Mouse (Mus musculus) heart, embryonic 10.5 days (tissue): ENCODE measurements around the gene Klf16. TPM values are rescaled to one million over a fixed set of nuclear protein-coding genes. Genes with fewer than 3 reads are reported as not detected.

ENCODE experiments used
- DNase-seq: peaks from one replicate; pipeline ENCODE4 v3.0.0-alpha.2; 2017; ENCODE audit warnings: low spot score
- H3K27ac ChIP-seq: fragments of 300-500 bp; sonication (generic); 2 replicates; pipeline ENCODE4 v1.5.1; 2016; ENCODE audit warnings: mild to moderate bottlenecking
- H3K27me3 ChIP-seq: fragments of 300-500 bp; sonication (generic); 2 replicates; pipeline ENCODE4 v1.6.1; 2016; ENCODE audit warnings: mild to moderate bottlenecking; ENCODE audit not compliant: poor library complexity, insufficient read depth, severe bottlenecking
- H3K36me3 ChIP-seq: fragments of 300-500 bp; sonication (generic); 2 replicates; pipeline ENCODE4 v1.6.1; 2016; ENCODE audit warnings: mild to moderate bottlenecking, moderate library complexity
- H3K4me1 ChIP-seq: fragments of 300-500 bp; sonication (generic); 2 replicates; pipeline ENCODE4 v1.6.1; 2016; ENCODE audit warnings: mild to moderate bottlenecking
- H3K4me3 ChIP-seq: fragments of 300-500 bp; sonication (generic); 2 replicates; pipeline ENCODE4 v1.5.1; 2016; ENCODE audit warnings: mild to moderate bottlenecking, moderate library complexity
- H3K9me3 ChIP-seq: fragments of 300-500 bp; sonication (generic); 2 replicates; pipeline ENCODE4 v1.6.1; 2016; ENCODE audit warnings: mild to moderate bottlenecking, moderate library complexity
- WGBS: fragments of 180-500 bp; shearing (Covaris S2); methylation state at CpG from one replicate; pipeline ENCODE4 v1.1.7; 2016; 5-methylcytosine and 5-hydroxymethylcytosine counted together
- microRNA-seq: library from miRNA; unstranded; fragments of <30 nt; microRNA quantifications from one replicate; pipeline ENCODE4, GENCODE M21; 2017
- polyA plus RNA-seq: library from polyadenylated mRNA; unstranded; fragments of >200 nt; fragmentation: Nextera tagmentation; extraction: Ambion mirVana; gene quantifications from 2 replicates; pipeline ENCODE4 v1.2.1, GENCODE M21; 2016

The Klf16 gene
- polyA plus RNA-seq, 1 experiment from 2014 or later = 7.9 TPM

DNA sequence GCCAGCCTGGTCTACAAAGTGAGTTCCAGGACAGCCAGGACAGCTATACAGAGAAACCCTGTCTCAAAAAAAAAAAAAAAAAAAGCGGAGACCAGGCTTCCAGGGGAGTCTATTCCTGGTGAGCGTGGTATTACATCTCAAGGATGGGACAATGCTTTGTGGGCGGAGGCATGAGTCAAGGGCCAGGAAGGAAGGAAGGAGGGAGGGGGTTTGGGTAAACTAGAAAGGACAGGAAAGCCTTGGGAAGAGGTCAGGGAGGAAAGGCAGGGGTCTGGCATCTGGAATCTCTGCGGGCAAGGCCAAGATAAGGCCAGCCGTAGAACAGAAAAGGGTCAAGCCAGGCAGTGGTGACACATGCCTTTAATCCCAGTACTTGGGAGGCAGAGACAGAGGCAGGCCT is 37.6 kb downstream of the Klf16 start:
- WGBS = 11% methylated on average over 5 of the region's 5 CpGs
- peak overlapping the region; percentile 83; the same call in 1 of the 2 replicates for H3K27ac ChIP-seq
- H3K9me3 ChIP-seq = no peaks in the 10 kb centered on the region
- H3K4me1 ChIP-seq = peaks cover 47% of the 10 kb centered on the region
- H3K27me3 ChIP-seq = peaks cover 41% of the 10 kb centered on the region
- DNase-seq = no peak
- 0 out of 2 replicates have a peak overlapping the region, but pooled peaks have one; percentile 3 for H3K4me3 ChIP-seq
- peaks cover 36% of the 10 kb centered on the region for H3K36me3 ChIP-seq

DNA sequence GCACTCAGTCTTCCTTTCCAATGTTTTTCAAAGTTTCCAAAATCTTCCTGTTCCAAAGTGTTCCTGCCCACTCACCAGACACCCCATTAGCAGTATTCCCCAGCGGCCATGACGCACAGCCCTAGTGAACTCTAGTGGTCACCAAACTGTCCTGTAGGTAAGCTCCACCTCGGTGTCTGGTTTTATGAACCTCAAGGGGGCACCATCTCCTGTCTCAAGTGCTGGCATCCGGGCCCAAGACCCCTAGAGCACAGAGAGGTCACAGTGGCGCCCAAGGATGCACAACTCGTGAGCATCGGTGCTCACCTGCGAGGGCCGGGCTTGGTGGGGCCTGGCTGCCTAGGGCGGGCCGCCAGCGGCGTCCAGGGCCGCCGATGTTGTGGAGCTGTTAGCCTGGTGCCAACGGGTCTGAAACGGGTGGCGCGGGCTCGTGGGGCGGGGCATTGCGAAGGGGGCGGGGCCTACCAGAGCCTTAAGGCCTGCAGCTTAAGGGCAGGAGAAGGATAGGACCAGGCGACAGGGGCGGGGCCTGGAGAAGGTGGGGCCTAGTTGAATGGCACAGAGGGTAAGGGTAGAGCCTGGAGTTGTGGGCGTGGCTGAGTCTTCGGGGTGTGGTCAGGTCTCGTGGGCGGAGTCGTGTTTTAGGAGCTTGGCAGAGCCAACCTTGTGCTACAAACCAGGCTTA is 38.3 kb downstream of the Klf16 start, which contains the start of gene Atp8b3:
TSS of gene Atp8b3 (minus strand) at position 415 of the 685 bp plus-strand sequence.
- H3K27ac ChIP-seq = peak within 1 kb of the TSS; percentile 83
- peak; percentile 96 for DNase-seq
- H3K4me3 ChIP-seq = peak within 1 kb of the TSS; percentile 57
- peaks cover 54% of the 10 kb centered on the region for H3K4me1 ChIP-seq
- WGBS = 3% methylated on average over 30 of the region's 30 CpGs
- H3K27me3 ChIP-seq = peaks cover 47% of the 10 kb centered on the region
- no peaks in the 10 kb centered on the region for H3K9me3 ChIP-seq
- H3K36me3 ChIP-seq = peaks cover 30% of the 10 kb centered on the region

DNA sequence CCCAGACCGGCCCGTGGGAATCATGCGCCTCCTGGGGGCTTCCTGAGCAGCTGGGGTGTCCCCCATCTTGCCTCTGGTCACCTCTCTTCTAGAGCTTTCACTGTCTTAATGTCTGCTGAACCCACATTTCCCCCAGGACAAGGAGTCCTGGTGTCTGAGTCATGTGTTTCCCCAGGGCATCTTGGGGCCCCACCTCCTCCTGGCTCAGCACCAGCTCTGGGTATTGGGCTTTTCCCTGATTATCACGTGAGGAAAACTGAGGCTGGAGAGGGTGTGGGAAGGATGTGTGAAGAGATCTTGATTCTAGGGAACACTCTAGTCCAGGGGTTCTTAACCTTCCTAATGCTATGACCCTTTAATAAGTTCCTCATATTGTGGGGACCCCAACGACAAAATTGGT is 38.9 kb downstream of the Klf16 start:
- peaks cover 23% of the 10 kb centered on the region for H3K36me3 ChIP-seq
- no peak for DNase-seq
- peaks cover 47% of the 10 kb centered on the region for H3K27me3 ChIP-seq
- H3K27ac ChIP-seq = no peak overlapping the region
- H3K9me3 ChIP-seq = no peaks in the 10 kb centered on the region
- peaks cover 59% of the 10 kb centered on the region for H3K4me1 ChIP-seq
- no peak overlapping the region for H3K4me3 ChIP-seq
- 58% methylated on average over 5 of the region's 5 CpGs for WGBS

DNA sequence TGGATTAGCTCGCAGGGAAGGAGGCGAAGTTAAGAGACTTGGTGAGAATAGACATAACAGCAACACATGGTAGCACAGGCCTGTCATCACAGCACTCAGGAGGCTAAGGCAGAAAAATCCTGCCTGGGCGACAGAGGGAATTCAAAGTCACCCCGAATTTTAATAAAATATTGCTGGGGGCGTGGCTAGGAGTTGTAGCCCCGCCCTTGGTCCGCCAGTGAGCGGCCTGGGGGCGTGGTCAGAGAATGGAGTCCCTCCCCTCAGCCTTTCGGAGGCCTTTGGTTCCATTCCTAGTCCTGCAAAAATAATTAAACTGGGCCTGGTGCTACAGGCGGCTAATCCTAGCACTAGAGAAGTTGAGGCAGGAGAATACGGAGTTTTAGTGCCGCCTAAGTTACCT is 41.4 kb downstream of the Klf16 start:
- H3K9me3 ChIP-seq = no peaks in the 10 kb centered on the region
- no peak for DNase-seq
- peak overlapping the region; percentile 37 for H3K4me3 ChIP-seq
- no peak overlapping the region for H3K27ac ChIP-seq
- no peaks in the 10 kb centered on the region for H3K36me3 ChIP-seq
- peaks cover 53% of the 10 kb centered on the region for H3K4me1 ChIP-seq
- WGBS = 9% methylated on average over 13 of the region's 13 CpGs
- peaks cover 53% of the 10 kb centered on the region for H3K27me3 ChIP-seq

DNA sequence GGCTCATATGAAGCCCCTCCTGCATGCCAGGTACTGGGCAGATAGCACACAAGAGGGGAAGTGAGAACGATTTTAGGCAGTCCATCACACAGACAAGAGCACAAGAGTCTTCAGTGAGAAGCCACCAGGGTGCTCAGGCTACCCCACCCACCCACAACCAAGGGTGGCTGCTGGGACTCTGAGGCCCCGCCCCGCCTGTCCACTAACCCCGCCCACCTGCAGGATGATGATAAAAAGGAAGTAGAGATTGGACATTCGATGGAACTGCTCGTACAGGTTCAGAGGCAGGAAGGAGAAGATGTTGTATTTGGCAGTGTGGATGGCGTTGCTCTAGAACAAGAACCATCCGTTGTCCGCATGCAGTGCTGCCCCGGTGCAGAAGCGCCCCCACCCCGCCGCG is 42.0 kb downstream of the Klf16 start:
- DNase-seq = no peak
- Histone ChIP-seq H3K27ac (no peak overlapping the region), H3K36me3 (no peaks in the 10 kb centered on the region), H3K4me1 (peaks cover 46% of the 10 kb centered on the region), H3K27me3 (peaks cover 55% of the 10 kb centered on the region), H3K9me3 (no peaks in the 10 kb centered on the region), H3K4me3 (peak overlapping the region; percentile 37)
- WGBS = 9% methylated on average over 14 of the region's 14 CpGs

DNA sequence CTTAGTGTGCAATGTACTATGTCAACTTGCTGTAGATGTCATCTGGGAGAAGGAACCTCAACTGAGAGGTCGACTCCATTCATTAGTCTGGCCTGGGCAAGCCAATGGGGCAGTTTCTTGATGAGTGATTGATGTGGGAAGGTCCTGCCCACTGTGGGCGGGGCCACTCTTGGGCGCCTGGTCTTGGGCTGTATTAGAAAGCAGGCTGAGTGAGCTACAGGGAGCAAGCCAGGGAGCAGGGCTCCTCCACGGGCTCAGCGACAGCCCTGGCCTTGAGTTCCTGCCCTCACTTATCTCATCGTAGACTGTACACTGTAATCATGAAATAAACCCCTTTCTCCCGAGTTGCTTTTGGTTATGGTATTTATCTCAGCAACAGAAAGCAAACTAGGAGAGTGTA is 43.4 kb downstream of the Klf16 start:
- WGBS = 7% methylated on average over 7 of the region's 7 CpGs
- peaks cover 65% of the 10 kb centered on the region for H3K27me3 ChIP-seq
- H3K4me1 ChIP-seq = peaks cover 34% of the 10 kb centered on the region
- DNase-seq = no peak
- no peak overlapping the region for H3K27ac ChIP-seq
- H3K4me3 ChIP-seq = no peak overlapping the region
- H3K9me3 ChIP-seq = no peaks in the 10 kb centered on the region
- no peaks in the 10 kb centered on the region for H3K36me3 ChIP-seq

DNA sequence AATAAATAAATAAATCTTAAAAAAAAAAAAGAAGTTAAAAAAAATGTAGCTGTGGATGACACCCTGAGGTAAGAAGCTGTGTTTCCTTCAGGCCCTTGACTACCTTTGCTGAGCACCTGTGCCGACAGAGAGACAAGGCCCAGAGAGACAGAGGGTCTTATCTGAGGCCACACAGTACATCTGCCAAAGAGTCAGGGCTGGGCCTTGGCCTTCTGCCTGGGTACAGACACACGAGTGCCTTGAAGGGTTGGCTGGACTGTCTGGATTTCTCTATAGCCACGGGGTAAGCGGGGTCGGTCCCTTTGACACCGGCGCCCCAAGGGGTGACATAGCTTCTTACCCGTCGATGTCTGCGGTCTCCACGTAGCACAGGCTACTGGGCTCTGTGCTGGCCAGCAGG is 44.3 kb downstream of the Klf16 start:
- 85% methylated on average over 11 of the region's 11 CpGs for WGBS
- H3K4me1 ChIP-seq = peaks cover 32% of the 10 kb centered on the region
- H3K9me3 ChIP-seq = no peaks in the 10 kb centered on the region
- no peaks in the 10 kb centered on the region for H3K36me3 ChIP-seq
- no peak overlapping the region for H3K4me3 ChIP-seq
- no peak for DNase-seq
- peaks cover 67% of the 10 kb centered on the region for H3K27me3 ChIP-seq
- H3K27ac ChIP-seq = no peak overlapping the region

DNA sequence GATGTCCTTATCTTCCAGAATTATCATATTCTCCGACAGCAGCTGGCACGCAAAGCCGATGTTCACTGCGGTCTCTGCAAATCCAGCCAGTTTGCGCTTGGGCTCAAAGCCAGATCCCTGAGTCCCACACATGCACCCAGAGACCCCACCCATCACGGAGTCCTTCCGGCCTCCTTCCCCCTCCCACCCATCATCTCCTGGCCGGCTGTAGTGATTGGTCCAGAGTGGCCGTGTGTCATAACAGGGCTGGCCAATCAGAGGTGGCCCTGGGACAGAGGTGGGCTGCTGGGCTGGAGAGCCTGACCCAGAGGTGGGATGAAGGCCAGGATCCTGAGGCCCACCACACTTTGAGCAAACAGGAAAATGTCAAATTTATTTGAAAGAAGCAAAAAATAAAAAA is 50.9 kb downstream of the Klf16 start:
- H3K36me3 ChIP-seq = no peaks in the 10 kb centered on the region
- peaks cover 46% of the 10 kb centered on the region for H3K27me3 ChIP-seq
- H3K4me3 ChIP-seq = peak overlapping the region; percentile 16
- no peak overlapping the region for H3K27ac ChIP-seq
- WGBS = 23% methylated on average over 9 of the region's 9 CpGs
- no peaks in the 10 kb centered on the region for H3K9me3 ChIP-seq
- no peak for DNase-seq
- peaks cover 21% of the 10 kb centered on the region for H3K4me1 ChIP-seq

DNA sequence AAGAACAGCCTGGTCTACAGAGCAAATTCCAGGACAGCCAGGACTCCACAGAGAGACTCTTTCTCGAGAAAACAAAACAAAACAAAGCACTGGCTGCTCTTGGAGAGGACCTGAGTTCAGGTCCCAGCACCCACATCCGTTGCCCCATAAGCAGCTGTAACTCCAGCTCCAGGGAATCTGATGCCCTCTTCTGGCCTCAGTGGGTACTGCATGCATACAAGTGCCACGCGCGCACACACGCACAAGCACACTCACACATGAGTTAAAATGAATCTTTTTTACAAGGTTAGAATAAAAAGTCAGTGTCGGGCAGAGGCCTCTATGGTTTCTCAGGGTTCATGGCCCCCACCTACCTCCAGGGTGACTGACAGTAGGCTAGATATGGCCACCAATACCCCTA is 53.8 kb downstream of the Klf16 start:
- WGBS = 90% methylated on average over 7 of the region's 7 CpGs
- no peak for DNase-seq
- Histone ChIP-seq H3K36me3 (no peaks in the 10 kb centered on the region), H3K27me3 (peaks cover 22% of the 10 kb centered on the region; the same call in 1 of the 2 replicates), H3K4me1 (peaks cover 22% of the 10 kb centered on the region), H3K4me3 (no peak overlapping the region), H3K9me3 (no peaks in the 10 kb centered on the region), H3K27ac (no peak overlapping the region)

DNA sequence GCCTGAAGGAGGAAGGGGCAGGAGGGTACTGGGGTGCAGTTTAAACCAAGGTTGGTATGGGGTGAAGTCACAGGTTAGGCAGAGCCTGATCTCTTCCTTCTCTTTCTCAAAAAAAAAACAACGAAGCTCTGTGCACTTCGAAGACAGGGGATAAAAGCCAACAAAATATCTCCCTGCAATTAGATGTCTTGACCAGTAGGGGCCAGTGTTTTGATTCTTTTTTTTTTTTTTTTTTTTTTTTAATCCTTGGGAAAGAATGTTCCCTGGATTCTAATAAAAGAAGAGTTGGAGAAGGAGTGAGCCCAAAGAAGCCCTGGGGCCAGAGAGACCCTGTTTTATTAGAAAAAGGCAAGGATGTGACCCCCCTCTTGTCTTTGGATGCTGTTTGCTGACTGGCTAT is 57.8 kb downstream of the Klf16 start:
- H3K27me3 ChIP-seq = peaks cover 24% of the 10 kb centered on the region
- H3K9me3 ChIP-seq = no peaks in the 10 kb centered on the region
- no peak for DNase-seq
- peaks cover 10% of the 10 kb centered on the region; the same call in 1 of the 2 replicates for H3K4me1 ChIP-seq
- no peak overlapping the region for H3K27ac ChIP-seq
- H3K4me3 ChIP-seq = no peak overlapping the region
- 59% methylated on average over 2 of the region's 2 CpGs for WGBS
- H3K36me3 ChIP-seq = no peaks in the 10 kb centered on the region

Small RNA genes within 50 kb of the gene (microRNA-seq; reads per million reads assigned to microRNA genes)
- not detected for gene Mir6912

Other genes starting within 250 kb of the Klf16 start
- gene Pcsk4, start 247.8 kb downstream of the Klf16 start, polyA plus RNA-seq = 1.6 and 4.0 TPM in 2 replicates
- 7.1 and 18.3 TPM in 2 replicates for gene Reep6, start 247.4 kb downstream of the Klf16 start, polyA plus RNA-seq
- 1.3 and 1.9 TPM in 2 replicates for gene Adamtsl5, start 228.9 kb downstream of the Klf16 start, polyA plus RNA-seq
- 0.16 TPM in 1 of 2 replicates, not detected in the other for gene Plk5, start 220.9 kb downstream of the Klf16 start, polyA plus RNA-seq
- gene Mex3d, start 189.7 kb downstream of the Klf16 start, polyA plus RNA-seq = 2.1 and 5.0 TPM in 2 replicates
- 237 and 315 TPM in 2 replicates for gene Mbd3, start 177.8 kb downstream of the Klf16 start, polyA plus RNA-seq
- gene Uqcr11, start 170.5 kb downstream of the Klf16 start, polyA plus RNA-seq = 973 and 1,195 TPM in 2 replicates
- 80.6 and 140 TPM in 2 replicates for gene Tcf3, start 143.7 kb downstream of the Klf16 start, polyA plus RNA-seq
- gene Onecut3, start 82.5 kb downstream of the Klf16 start, polyA plus RNA-seq = 0.44 TPM in 1 of 2 replicates, not detected in the other
- 0.31 and 0.32 TPM in 2 replicates for gene Atp8b3, start 38.2 kb downstream of the Klf16 start, polyA plus RNA-seq
- gene Rexo1, start 15.8 kb downstream of the Klf16 start, polyA plus RNA-seq = 25.1 and 26.9 TPM in 2 replicates
- gene Abhd17a, start 13.0 kb upstream of the Klf16 start, polyA plus RNA-seq = 94.1 and 120 TPM in 2 replicates
- gene Scamp4, start 25.6 kb upstream of the Klf16 start, polyA plus RNA-seq = 97.4 and 97.9 TPM in 2 replicates
- gene Adat3, start 25.6 kb upstream of the Klf16 start, polyA plus RNA-seq = 5.8 and 9.3 TPM in 2 replicates
- 3.1 and 3.5 TPM in 2 replicates for gene Gm49322, start 28.7 kb upstream of the Klf16 start, polyA plus RNA-seq
- 110 and 150 TPM in 2 replicates for gene Csnk1g2, start 45.5 kb upstream of the Klf16 start, polyA plus RNA-seq
- 59.0 and 69.9 TPM in 2 replicates for gene Btbd2, start 79.8 kb upstream of the Klf16 start, polyA plus RNA-seq
- gene Mknk2, start 100.8 kb upstream of the Klf16 start, polyA plus RNA-seq = 90.8 and 92.0 TPM in 2 replicates
- gene Mob3a, start 124.7 kb upstream of the Klf16 start, polyA plus RNA-seq = 54.8 and 56.8 TPM in 2 replicates
- 12.8 and 14.4 TPM in 2 replicates for gene Izumo4, start 124.9 kb upstream of the Klf16 start, polyA plus RNA-seq
- gene Ap3d1, start 164.9 kb upstream of the Klf16 start, polyA plus RNA-seq = 53.1 and 60.4 TPM in 2 replicates
- gene Dot1l, start 177.9 kb upstream of the Klf16 start, polyA plus RNA-seq = 25.6 and 26.1 TPM in 2 replicates
- 70.6 and 84.1 TPM in 2 replicates for gene Sf3a2, start 220.9 kb upstream of the Klf16 start, polyA plus RNA-seq
- 116 and 151 TPM in 2 replicates for gene Plekhj1, start 221.3 kb upstream of the Klf16 start, polyA plus RNA-seq
- not detected in 2 replicates for gene Amh, start 227.9 kb upstream of the Klf16 start, polyA plus RNA-seq
- 7.9 and 8.8 TPM in 2 replicates for gene Jsrp1, start 236.2 kb upstream of the Klf16 start, polyA plus RNA-seq
- gene Oaz1, start 249.3 kb upstream of the Klf16 start, polyA plus RNA-seq = 2,064 and 2,176 TPM in 2 replicates